Mouse (Mus musculus) hindbrain, embryonic 13.5 days (tissue): ENCODE measurements around the gene Kcnj14. TPM values are rescaled to one million over a fixed set of nuclear protein-coding genes. Genes with fewer than 3 reads are reported as not detected.

Experiments
- ATAC-seq: fragments of 200-750 bp; cut with Nextera tagmentation; 2 replicates; pipeline ENCODE4 v1.8.0; 2017; ENCODE audit warnings: moderate TSS enrichment; ENCODE audit not compliant: low FRiP score
- H3K27ac ChIP-seq: fragments of 300-500 bp; sonication (generic); 2 replicates; pipeline ENCODE4 v1.5.1; 2015; ENCODE audit warnings: inconsistent platforms, mild to moderate bottlenecking, moderate library complexity
- H3K27me3 ChIP-seq: fragments of 300-500 bp; sonication (generic); 2 replicates; pipeline ENCODE4 v1.6.1; 2015; ENCODE audit warnings: mild to moderate bottlenecking, inconsistent platforms
- H3K36me3 ChIP-seq: fragments of 300-500 bp; sonication (generic); 2 replicates; pipeline ENCODE4 v1.6.1; 2015; ENCODE audit warnings: mild to moderate bottlenecking, inconsistent platforms
- H3K4me1 ChIP-seq: fragments of 300-500 bp; sonication (generic); replicated peaks from 2 replicates; pipeline ENCODE4 v1.6.1; 2015; ENCODE audit warnings: inconsistent platforms
- H3K4me2 ChIP-seq: fragments of 300-500 bp; sonication (generic); 2 replicates; pipeline ENCODE4 v1.6.1; 2015; ENCODE audit warnings: inconsistent platforms, mild to moderate bottlenecking, moderate library complexity
- H3K4me3 ChIP-seq: fragments of 300-500 bp; sonication (generic); 2 replicates; pipeline ENCODE4 v1.5.1; 2015; ENCODE audit warnings: mild to moderate bottlenecking, inconsistent platforms
- H3K9ac ChIP-seq: fragments of 300-500 bp; sonication (generic); 2 replicates; pipeline ENCODE4 v1.6.1; 2015; ENCODE audit warnings: mild to moderate bottlenecking, inconsistent platforms
- H3K9me3 ChIP-seq: fragments of 300-500 bp; sonication (generic); 2 replicates; pipeline ENCODE4 v1.6.1; 2016; ENCODE audit warnings: inconsistent platforms
- WGBS: fragments of 180-500 bp; shearing (Covaris S2); methylation state at CpG from one replicate; pipeline ENCODE4 v1.1.7; 2015; 5-methylcytosine and 5-hydroxymethylcytosine counted together
- polyA plus RNA-seq: library from polyadenylated mRNA; unstranded; fragments of >200 nt; fragmentation: Nextera tagmentation; extraction: Ambion mirVana; gene quantifications from 2 replicates; pipeline ENCODE4 v1.2.1, GENCODE M21; 2015

The Kcnj14 gene
- polyA plus RNA-seq, 1 experiment from 2014 or later: 0.81 TPM

DNA sequence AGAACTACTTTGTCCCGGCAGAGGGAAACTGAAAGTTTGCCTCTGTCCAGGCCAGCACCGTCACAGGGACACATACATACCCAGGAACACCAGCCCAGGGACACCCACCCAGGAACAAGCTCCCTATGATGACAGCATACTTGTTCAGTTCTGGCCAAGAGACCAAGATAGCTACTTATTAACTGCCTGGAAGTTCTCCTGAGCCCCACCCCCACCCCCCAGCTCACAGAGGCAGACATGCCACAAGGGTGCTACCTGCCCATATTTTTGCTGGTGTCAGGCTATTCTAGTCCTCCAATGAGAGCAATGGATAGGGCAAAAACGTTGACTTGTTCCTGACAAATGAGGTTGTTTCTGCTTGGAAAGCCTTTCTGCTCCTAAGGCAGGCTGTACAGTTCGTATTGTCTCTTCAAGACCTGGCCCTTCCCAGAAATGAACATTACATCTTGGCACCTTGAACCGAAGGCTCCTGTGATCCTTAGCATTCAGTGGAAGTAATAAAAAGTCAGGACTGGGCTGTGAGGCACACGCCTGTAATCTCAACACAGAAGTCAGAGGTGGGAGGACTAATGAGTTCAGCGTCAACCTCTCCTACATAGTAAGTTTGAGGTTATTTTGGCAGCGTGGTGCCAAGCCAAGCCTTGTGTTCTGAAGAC lies 54.0 kb downstream of the Kcnj14 start:
- WGBS: 78% methylated on average over 8 of the region's 8 CpGs
- no peak for ATAC-seq
- no peaks in the 10 kb centered on the region for H3K9me3 ChIP-seq
- peaks cover 17% of the 10 kb centered on the region; the same call in 1 of the 2 replicates for H3K27me3 ChIP-seq
- no peak overlapping the region for H3K27ac ChIP-seq
- no peak overlapping the region for H3K4me2 ChIP-seq
- H3K36me3 ChIP-seq: no peaks in the 10 kb centered on the region
- no peak overlapping the region for H3K9ac ChIP-seq
- H3K4me3 ChIP-seq: no peak overlapping the region
- no peaks in the 10 kb centered on the region for H3K4me1 ChIP-seq

DNA sequence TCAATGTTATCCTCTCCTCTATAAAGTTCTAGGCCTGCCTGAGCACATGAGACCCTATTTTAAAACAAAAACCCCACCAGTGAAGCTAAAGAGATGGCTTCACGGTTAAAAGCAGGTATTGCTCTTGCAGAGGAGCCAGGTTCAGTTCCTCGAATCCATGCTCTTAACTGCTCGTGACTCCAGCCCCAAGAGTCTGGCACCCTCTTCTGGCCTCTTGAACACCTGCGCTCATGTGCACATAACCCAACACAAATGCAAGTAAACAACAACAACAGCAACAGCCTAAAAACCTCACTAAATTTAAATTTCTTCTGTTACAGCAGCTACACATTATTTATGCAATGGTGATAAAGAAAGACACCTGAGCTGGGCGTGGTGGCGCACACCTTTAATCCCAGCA lies 57.1 kb downstream of the Kcnj14 start:
- Histone ChIP-seq H3K4me1 (no peaks in the 10 kb centered on the region), H3K27ac (no peak overlapping the region), H3K4me3 (no peak overlapping the region), H3K36me3 (no peaks in the 10 kb centered on the region), H3K9me3 (no peaks in the 10 kb centered on the region), H3K9ac (no peak overlapping the region), H3K27me3 (0 out of 2 replicates have a peak, but pooled peaks cover 8% of the 10 kb centered on the region), H3K4me2 (no peak overlapping the region)
- 91% methylated on average over 6 of the region's 6 CpGs for WGBS
- no peak for ATAC-seq

DNA sequence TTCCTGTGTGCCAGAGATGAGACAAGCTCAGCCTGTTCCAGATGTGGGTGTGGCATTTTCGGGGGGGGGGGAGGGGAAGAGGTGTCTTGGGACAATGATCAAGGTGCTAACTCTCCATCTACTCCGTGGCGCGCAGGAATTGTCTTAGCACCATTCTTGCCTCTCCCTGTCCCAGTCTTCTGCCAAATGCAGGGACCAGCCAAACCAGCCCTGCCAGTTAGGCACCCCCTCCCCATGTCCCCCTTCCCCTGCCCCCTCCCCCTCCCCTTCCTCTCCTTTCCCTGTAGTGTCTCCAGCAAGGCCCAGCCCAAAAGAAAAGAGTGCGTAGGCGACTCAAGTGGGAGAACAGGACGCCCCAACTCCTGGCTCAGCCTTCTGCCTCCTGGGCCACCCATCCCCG lies 57.8 kb downstream of the Kcnj14 start:
- WGBS: 53% methylated on average over 8 of the region's 8 CpGs
- no peak overlapping the region for H3K9ac ChIP-seq
- no peaks in the 10 kb centered on the region for H3K9me3 ChIP-seq
- H3K36me3 ChIP-seq: no peaks in the 10 kb centered on the region
- H3K4me2 ChIP-seq: no peak overlapping the region
- no peak for ATAC-seq
- H3K4me1 ChIP-seq: no peaks in the 10 kb centered on the region
- no peak overlapping the region for H3K27ac ChIP-seq
- H3K27me3 ChIP-seq: 0 out of 2 replicates have a peak, but pooled peaks cover 8% of the 10 kb centered on the region
- H3K4me3 ChIP-seq: no peak overlapping the region

Other genes starting within 250 kb of the Kcnj14 start
- gene Fgf21, start 209.3 kb downstream of the Kcnj14 start, polyA plus RNA-seq: not detected in 2 replicates
- 0.06 TPM in 1 of 2 replicates, not detected in the other for gene Fut1, start 207.5 kb downstream of the Kcnj14 start, polyA plus RNA-seq
- gene Izumo1, start 203.0 kb downstream of the Kcnj14 start, polyA plus RNA-seq: 0.18 TPM in 1 of 2 replicates, not detected in the other
- 12.0 and 12.7 TPM in 2 replicates for gene Rasip1, start 197.3 kb downstream of the Kcnj14 start, polyA plus RNA-seq
- gene Mamstr, start 184.8 kb downstream of the Kcnj14 start, polyA plus RNA-seq: 3.4 and 4.0 TPM in 2 replicates
- gene Fut2, start 158.4 kb downstream of the Kcnj14 start, polyA plus RNA-seq: 0.09 and 0.38 TPM in 2 replicates
- gene Ntn5, start 140.8 kb downstream of the Kcnj14 start, polyA plus RNA-seq: 2.3 and 2.6 TPM in 2 replicates
- gene Sec1, start 130.4 kb downstream of the Kcnj14 start, polyA plus RNA-seq: 0.40 and 0.86 TPM in 2 replicates
- 38.5 and 41.6 TPM in 2 replicates for gene Car11, start 124.9 kb downstream of the Kcnj14 start, polyA plus RNA-seq
- 2.9 and 3.6 TPM in 2 replicates for gene Dbp, start 119.7 kb downstream of the Kcnj14 start, polyA plus RNA-seq
- gene Rpl18, start 109.3 kb downstream of the Kcnj14 start, polyA plus RNA-seq: 626 and 633 TPM in 2 replicates
- 24.1 and 25.0 TPM in 2 replicates for gene Sphk2, start 106.8 kb downstream of the Kcnj14 start, polyA plus RNA-seq
- gene Fam83e, start 103.6 kb downstream of the Kcnj14 start, polyA plus RNA-seq: 0.48 and 0.83 TPM in 2 replicates
- gene Spaca4, start 99.0 kb downstream of the Kcnj14 start, polyA plus RNA-seq: not detected in 2 replicates
- 21.1 and 22.8 TPM in 2 replicates for gene Lmtk3, start 41.0 kb downstream of the Kcnj14 start, polyA plus RNA-seq
- gene Sult2b1, start 40.1 kb downstream of the Kcnj14 start, polyA plus RNA-seq: 5.2 and 5.3 TPM in 2 replicates
- gene Cyth2, start 10.2 kb downstream of the Kcnj14 start, polyA plus RNA-seq: 327 and 333 TPM in 2 replicates
- 37.5 and 40.3 TPM in 2 replicates for gene Grwd1, start 6.2 kb upstream of the Kcnj14 start, polyA plus RNA-seq
- 40.6 and 45.7 TPM in 2 replicates for gene Kdelr1, start 48.0 kb upstream of the Kcnj14 start, polyA plus RNA-seq
- 1.5 and 1.6 TPM in 2 replicates for gene Grin2d, start 53.6 kb upstream of the Kcnj14 start, polyA plus RNA-seq
- gene Syngr4, start 71.9 kb upstream of the Kcnj14 start, polyA plus RNA-seq: 0.17 and 0.36 TPM in 2 replicates
- 6.2 and 6.6 TPM in 2 replicates for gene Tmem143, start 72.2 kb upstream of the Kcnj14 start, polyA plus RNA-seq
- gene Emp3, start 96.6 kb upstream of the Kcnj14 start, polyA plus RNA-seq: 33.7 and 45.9 TPM in 2 replicates
- 4.9 and 7.6 TPM in 2 replicates for gene Ccdc114, start 99.3 kb upstream of the Kcnj14 start, polyA plus RNA-seq
- 0.23 and 0.40 TPM in 2 replicates for gene Abcc6, start 205.5 kb upstream of the Kcnj14 start, polyA plus RNA-seq
- gene Nomo1, start 208.9 kb upstream of the Kcnj14 start, polyA plus RNA-seq: 37.2 and 37.7 TPM in 2 replicates